Mouse (Mus musculus): ENCODE results near the gene 4930556J24Rik.
A peak's percentile ranks its signal among the peaks of the same experiment; 100 is the strongest.

DNA sequence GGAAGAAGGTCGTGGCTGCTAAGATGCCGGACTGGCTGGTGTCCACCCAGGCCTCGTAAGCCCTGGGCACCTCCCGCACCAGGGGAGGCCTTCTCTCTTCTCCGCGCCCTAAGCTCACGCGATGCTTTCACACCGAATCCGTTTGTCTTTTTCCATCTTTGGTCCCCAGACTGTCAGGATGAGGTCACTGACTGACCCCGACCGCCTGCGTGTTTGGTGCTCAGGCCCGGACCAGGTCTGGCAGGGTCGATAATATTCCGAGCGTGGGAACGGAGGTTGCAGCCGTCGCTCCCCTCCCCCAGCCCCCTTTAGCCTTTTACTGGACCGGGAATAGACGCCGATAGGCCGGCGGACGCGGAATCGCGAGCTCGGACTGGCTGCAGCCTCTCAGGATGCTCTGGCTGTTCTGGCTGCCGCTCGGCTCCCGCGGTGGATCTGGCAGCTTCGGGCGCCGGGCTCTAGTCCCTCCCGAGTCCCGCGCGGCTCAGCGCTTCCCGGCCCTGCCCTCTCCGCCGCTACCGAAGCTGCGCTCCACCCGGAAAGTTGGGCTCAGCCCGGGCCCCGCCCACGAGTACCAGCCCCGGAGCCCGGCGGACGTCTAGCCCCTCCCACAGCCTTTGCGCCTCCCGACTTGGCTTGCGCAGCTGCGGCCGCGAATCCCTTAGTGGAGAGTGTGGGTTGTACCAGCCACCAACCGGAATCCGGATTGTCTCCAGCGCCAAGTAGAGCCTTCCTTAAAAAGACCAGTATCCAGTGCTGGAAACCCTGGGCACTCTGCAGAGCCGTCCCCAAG, 63.1 kb downstream of the 4930556J24Rik start:
- TF ChIP-seq POLR2A (IDR thresholded peaks at IDR 0.05; ENCODE audit: low read depth, low read length) (peak; percentile 23), CTCF (conservative IDR thresholded peaks at IDR 0.05; ENCODE audit: insufficient read depth, insufficient read length, low read depth, low read length) (no peak)
